Mouse (Mus musculus) right cerebral cortex, postnatal 4 days (tissue): ENCODE data around the gene Map3k13.
"Not testable (repeated sequence)": the region's sequence is repeated elsewhere in the genome, so short reads cannot be mapped to it uniquely, and the experiment has no call there.

Experiments used
- DNase-seq: peaks from one replicate; pipeline ENCODE4 v3.0.0-alpha.2; 2022

The Map3k13 gene

GRCm38 (mm10) chr16:21854589-21855284 lies 60.6 kb downstream of the Map3k13 start:
- DNase-seq: no peak

GRCm38 (mm10) chr16:21856134-21856533 lies 62.0 kb downstream of the Map3k13 start:
- DNase-seq: no peak

DNA sequence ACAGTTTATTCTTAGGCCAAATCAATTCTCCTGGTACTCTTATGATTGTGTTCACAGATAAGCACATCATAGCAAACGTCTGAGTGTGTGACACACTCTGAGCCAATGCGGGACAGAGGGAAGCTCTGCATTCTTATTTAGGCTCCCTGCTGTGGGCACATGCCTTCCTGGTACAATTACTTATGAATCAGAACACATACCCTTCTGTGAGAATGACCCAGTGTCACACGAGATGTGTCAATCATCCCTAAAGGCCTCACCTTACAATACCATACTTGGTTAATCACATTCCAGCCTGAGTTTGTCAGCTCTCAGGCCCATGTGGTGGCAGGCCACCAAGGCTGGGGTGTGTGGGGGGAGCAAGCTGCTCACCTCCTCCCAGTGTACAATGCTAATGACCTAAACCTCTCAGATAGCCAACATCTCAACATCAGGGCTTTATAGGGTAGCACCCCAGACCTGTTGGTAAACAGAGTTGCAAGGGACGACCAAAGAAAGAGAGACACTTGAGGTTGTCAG lies 63.0 kb downstream of the Map3k13 start:
- DNase-seq: no peak

- no peak for DNase-seq
Observed at GRCm38 (mm10) chr16:21858163-21858562, 64.0 kb downstream of the Map3k13 start.

GRCm38 (mm10) chr16:21858882-21859281 lies 64.7 kb downstream of the Map3k13 start:
- no peak for DNase-seq

DNA sequence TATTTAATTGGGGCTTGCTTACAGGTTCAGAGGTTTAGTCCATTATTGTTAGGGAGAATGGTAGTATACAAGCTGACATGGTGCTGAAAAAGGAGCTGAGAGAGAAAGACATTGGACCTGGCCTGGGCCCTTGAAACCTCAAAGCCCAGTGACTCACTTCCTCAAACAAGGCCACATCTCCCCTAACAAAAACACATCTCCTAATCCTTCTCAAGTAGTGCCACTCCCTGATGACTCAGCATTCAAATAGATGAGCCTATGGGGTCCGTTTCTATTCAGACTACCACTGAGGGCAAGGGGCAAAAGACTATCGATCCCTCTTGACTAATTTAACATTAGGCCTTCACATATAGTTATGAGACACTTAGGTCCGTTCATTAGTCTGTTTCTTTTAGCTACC lies 68.3 kb downstream of the Map3k13 start:
- DNase-seq: no peak

GRCm38 (mm10) chr16:21865250-21865982 lies 71.3 kb downstream of the Map3k13 start:
- no peak for DNase-seq

DNA sequence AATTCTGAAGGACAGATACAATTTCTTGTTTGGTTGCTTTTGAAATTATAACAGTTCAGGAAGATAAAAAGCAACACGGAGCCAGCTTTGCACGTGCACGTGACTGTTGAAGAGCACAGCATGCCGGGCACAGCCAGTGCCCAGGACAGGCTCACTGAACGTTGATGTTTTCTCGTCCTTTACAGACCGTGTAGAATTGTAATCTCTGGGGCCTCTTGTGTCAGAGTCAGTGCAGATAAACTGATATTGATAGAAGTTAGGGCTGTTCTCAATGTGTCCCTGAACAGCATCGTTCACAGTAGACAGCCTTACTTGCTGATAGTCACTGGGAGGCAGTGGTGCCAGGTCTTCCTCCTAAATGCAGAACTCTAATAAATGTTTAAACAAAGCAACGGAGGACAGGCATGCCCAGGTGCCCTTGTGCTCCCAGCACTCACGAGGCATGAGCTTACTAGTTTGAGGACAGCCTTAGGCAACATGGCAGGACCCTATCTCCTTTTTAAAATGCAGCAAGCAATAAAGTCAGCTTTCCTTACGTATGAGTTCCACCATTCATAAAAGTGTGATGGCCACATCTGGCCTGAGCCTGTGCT lies 71.9 kb downstream of the Map3k13 start:
- no peak for DNase-seq

DNA sequence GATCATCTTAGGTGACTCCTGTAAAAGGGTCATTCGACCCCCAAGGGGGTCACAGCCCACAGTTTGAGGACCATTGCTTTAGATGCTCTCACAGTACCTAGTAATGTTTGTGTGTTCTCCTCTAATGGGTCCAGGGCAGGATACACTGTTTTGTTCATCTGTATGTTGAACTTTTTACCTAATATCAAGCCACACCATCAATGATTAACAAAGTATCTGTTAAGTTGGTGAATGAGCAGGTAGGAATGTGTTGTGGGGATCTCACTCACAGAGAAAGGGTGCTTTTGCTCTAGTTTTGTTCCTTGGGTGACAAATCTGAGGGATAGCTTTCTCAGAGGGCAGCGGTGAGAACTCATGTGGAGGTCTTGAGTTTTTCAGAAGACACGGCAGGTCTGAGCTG lies 73.6 kb downstream of the Map3k13 start:
- DNase-seq: no peak

DNA sequence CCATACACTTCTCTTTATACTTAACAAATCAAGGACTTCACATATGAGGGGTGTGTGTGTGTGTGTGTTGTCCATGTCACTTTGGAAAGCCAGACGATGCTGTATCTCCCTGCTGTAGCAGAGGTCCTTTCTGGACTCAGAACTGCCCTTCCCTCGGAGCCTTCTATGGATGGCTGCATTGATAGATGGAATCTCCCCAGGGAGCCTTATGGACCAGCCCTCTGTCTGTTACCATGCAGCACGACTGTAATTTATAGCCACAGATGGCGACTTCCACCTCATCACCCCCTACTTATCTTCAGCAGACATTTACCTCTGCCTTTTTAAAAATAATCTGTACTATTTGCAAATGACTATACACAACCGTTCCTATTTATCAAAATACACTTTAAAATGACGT lies 74.5 kb downstream of the Map3k13 start:
- no peak for DNase-seq

DNA sequence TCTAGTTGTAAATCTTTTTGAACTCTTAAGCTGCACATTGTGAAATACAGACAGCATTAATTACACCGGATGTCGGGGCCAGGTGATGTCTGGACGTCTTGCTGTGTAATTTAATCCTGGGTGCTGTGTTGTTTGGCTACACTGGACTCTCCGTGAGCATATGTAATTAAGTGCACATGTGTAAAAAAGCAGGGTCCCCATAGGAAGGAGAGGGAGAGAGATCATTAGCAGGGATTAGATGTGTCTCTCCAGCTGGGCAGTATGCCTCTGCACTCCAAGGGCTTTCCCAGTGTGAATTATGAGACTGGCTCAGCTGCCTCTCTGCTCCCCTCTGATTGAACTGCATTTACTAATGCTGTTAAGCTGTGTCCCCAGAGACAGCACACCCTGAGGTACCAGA lies 75.7 kb downstream of the Map3k13 start:
- no peak for DNase-seq

DNA sequence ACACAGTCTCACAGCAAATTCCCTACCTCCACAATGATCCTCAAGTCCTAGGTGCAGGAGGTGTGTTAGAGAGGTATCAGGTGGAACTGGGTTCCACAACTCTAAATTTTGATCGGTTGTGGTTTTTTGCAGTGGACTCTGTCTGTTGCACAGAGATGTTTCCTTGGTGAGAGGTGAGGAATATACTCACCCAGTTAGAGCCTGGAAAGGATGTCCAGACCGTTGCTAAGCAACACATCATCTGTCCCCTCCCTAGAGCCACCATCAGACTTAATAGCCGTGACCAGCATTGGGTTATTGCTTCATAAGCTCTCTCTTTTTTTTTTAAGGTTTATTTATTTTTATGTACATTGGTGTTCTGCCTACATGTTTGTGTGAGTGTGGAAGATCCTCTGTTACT lies 83.6 kb downstream of the Map3k13 start:
- no peak for DNase-seq

- DNase-seq: no peak
Observed at GRCm38 (mm10) chr16:21878834-21879233, 84.7 kb downstream of the Map3k13 start.

DNA sequence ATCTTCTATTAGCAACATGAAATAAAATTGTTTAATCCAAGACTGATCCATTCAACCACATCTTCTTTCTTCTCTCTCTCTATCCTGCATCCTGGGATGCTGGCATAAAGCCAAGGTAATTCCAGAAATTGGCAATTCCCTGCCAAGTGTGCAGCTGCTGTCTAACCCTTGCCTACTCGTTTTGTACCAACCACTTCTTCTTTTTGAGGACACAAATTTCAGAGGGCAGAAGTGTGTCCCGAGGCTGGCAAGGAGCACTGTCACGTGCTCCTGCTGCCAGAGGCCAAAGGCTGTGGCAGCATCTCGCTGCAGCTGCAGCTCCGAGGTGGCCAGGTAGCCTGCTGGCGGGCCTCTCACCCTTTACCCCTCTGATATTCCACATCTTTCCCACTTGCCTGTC lies 87.0 kb downstream of the Map3k13 start:
- DNase-seq: no peak

GRCm38 (mm10) chr16:21881582-21882259 lies 87.6 kb downstream of the Map3k13 start:
- DNase-seq: no peak

GRCm38 (mm10) chr16:21887601-21888000 lies 93.5 kb downstream of the Map3k13 start:
- DNase-seq: no peak

GRCm38 (mm10) chr16:21893890-21894289 lies 99.7 kb downstream of the Map3k13 start:
- no peak for DNase-seq

DNA sequence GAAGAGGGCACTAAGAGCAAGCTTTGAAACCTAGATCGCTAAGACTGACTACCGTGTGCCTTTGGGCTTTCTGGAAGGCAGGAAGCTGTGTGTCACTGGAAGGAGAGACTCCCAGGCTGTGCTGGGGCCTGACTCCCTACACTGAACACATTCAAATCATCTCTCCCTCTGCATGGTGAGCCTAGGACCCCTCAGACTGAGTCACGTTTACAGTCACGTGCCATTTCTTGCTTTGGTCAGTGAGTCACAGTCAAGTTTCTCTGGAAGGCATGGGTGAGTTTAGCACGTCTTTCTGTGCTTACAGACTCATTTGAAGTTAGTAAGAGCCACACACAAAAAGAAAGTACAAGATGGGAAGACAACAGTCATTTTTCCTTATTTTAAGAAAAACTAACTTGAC lies 107.1 kb downstream of the Map3k13 start:
- DNase-seq: no peak

- DNase-seq: no peak
Observed at GRCm38 (mm10) chr16:21904636-21905035, 110.5 kb downstream of the Map3k13 start.

DNA sequence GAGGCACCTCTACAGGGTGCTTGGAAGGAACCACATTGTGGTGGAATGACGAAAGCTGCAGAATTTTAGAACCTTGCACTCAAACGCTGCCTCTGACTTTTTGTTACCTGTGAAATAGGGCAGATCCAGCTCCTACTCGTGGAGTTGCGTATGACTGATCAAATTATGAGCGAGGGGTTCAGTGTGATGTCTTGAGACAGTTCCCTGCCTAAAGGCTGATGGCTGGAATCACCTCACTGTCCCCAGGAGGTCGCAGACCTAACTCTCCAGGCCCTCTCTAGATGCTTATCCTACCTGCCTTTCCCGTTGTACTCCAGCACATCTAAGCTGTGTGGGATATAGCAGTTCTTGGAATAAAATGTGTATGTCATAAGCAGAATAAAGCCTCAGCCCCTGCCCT lies 111.8 kb downstream of the Map3k13 start:
- no peak for DNase-seq

- DNase-seq: no peak
Observed at GRCm38 (mm10) chr16:21906902-21907301, 112.8 kb downstream of the Map3k13 start.

DNA sequence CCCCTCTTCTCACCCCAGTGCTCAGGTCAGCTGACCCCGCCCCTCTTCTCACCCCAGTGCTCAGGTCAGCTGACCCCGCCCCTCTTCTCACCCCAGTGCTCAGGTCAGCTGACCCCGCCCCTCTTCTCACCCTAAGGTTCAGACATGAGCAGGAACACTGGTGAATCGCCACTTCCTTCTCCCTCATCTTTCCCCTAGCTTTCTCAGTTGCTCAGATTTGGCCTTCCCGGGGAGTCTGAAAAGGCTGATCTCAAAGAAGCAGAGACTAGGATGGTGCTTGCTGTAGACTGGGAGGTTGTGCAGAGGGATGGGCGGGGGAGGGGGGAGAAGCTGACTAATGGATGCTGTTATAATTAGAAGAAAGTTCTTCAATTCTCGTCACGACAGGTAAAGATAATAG lies 114.8 kb downstream of the Map3k13 start:
- not testable (repeated sequence) for DNase-seq

DNA sequence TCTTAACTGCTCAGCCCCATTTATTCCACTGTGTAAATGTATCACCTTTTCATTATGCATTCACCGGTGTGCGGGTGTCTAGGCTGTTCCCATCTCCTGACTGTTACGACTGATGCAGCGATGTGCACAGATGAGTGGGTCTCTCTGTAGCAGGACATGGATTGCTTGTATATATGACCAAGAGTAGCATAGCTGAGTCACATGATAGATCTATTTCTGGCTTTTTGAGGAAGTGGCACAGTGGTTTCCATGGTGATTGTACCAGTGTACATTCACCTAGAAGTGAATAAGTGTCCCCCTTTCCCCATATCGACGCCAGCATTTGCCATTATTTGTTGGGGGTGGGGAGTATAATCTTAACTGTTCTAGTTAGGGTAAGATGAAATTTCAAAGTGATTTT lies 119.2 kb downstream of the Map3k13 start:
- DNase-seq: no peak
